Mouse (Mus musculus): ENCODE measurements around the gene Ttll13. TPM values are rescaled to one million over a fixed set of nuclear protein-coding genes. Genes with fewer than 3 reads are reported as not detected.
A peak's percentile ranks its signal among the peaks of the same experiment; 100 is the strongest.

Gene Ttll13
- polyA plus RNA-seq (2016; fragmentation: Nextera tagmentation; extraction: Ambion mirVana), result 1.2 and 2.0 TPM in 2 replicates

- Histone ChIP-seq H3K4me1 (no peaks in the 10 kb centered on the region), H3K4me3 (peak within 1 kb of the TSS; percentile 48), H3K9me3 (no peaks in the 10 kb centered on the region), H3K36me3 (no peaks in the 10 kb centered on the region), H3K27me3 (replicated peaks) (no peaks in the 10 kb centered on the region), H3K27ac (peak within 1 kb of the TSS; percentile 79), H3K4me2 (replicated peaks) (peak within 1 kb of the TSS; percentile 62), H3K9ac (peak within 1 kb of the TSS; percentile 60)
- ATAC-seq (ENCODE audit: low FRiP score, low read depth), result peak; percentile 98
- under 1% methylated on average over 48 of the region's 48 CpGs for WGBS
These were observed at the start of gene Ttll13 for GRCm38 (mm10) chr7:80246148-80246721. Ttll13 (plus strand) TSS chr7:80246376.

DNA sequence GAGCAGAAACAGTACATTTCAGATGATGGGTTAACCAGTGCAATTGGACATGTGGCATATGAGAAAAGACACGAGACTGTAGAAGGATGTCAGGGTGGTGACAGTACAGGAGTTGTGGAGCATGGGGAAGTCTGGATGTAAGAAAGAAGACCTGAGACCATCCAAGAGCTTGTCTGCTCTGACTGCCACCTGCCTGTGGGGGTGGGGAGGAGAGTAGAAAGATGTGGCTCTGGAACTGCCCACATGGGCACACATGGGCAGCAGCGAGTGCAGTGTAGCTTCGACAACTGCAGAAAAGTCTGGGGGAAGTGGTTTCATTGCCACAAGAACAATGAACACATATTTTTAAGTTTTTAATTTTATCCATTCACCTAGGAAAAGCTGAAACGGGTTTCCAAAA lies 48.8 kb upstream of the Ttll13 start:
- Histone ChIP-seq H3K36me3 (no peaks in the 10 kb centered on the region), H3K4me3 (peak overlapping the region; percentile 66), H3K27ac (no peak overlapping the region), H3K9ac (0 out of 2 replicates have a peak overlapping the region, but pooled peaks have one; percentile 79), H3K9me3 (no peaks in the 10 kb centered on the region), H3K27me3 (replicated peaks) (no peaks in the 10 kb centered on the region), H3K4me1 (peaks cover 59% of the 10 kb centered on the region), H3K4me2 (replicated peaks) (peak overlapping the region; percentile 77)
- no peak for ATAC-seq (ENCODE audit: low FRiP score, low read depth)
- WGBS, result 13% methylated on average over 4 of the region's 4 CpGs

- Histone ChIP-seq H3K4me2 (replicated peaks) (peak overlapping the region; percentile 77), H3K36me3 (peaks cover 3% of the 10 kb centered on the region; the same call in 1 of the 2 replicates), H3K9ac (peak overlapping the region; percentile 79), H3K4me1 (peaks cover 60% of the 10 kb centered on the region), H3K4me3 (peak overlapping the region; percentile 66), H3K9me3 (no peaks in the 10 kb centered on the region), H3K27me3 (replicated peaks) (no peaks in the 10 kb centered on the region), H3K27ac (peak overlapping the region; percentile 94)
- ATAC-seq (ENCODE audit: low FRiP score, low read depth), result peak; percentile 92
- under 1% methylated on average over 69 of the region's 74 CpGs for WGBS
These were observed 48.0 kb upstream of the Ttll13 start for GRCm38 (mm10) chr7:80197941-80198778.

DNA sequence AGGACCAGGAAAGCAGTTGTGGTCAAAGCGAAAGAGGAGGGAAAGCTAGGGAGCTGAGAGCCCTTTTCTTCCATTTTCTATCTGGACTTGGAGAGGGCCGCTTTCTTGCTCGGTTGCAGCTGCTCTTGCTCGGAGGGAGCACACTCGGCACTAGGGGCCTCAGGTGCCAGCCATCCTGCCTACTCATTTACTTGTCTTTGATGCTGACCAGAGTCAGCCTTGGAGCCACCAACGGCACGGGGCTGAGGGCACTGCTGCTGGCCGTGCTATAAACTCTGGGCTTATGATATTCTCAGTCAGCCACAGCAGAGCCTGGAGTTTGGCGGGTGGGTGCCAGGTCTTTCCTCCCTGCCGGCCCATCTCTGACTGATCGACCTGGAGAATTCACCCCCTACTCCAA lies 47.3 kb upstream of the Ttll13 start:
- ATAC-seq (ENCODE audit: low FRiP score, low read depth), result peak; percentile 18; the same call in 1 of the 2 replicates

DNA sequence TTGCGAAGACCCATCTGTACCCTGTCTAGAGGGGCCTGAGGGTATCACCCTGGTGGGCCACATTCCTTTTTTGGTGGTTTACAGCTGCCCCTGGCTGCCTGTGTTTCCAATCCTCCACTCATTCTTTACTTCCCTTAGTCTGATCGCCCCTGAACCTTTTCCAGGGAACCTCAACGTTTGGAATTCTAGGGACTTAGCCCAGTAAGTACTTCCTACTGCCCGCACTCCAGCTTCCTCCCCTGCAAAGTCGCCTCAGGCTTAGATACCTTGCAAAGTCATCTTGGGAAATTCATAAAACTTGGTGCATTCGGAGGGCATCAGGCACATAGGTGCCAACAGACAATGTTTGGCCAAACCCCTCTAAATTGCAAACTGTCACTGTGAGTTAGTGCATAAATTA lies 46.9 kb upstream of the Ttll13 start:
- H3K4me1 ChIP-seq, result peaks cover 68% of the 10 kb centered on the region

More for the DNA sequence above, 47.3 kb upstream of the Ttll13 start:
- Histone ChIP-seq H3K27me3 (replicated peaks) (no peaks in the 10 kb centered on the region), H3K9me3 (no peaks in the 10 kb centered on the region), H3K4me1 (peaks cover 67% of the 10 kb centered on the region), H3K9ac (peak overlapping the region; percentile 79), H3K27ac (peak overlapping the region; percentile 94), H3K4me2 (replicated peaks) (peak overlapping the region; percentile 77), H3K4me3 (peak overlapping the region; percentile 66), H3K36me3 (peaks cover 3% of the 10 kb centered on the region; the same call in 1 of the 2 replicates)
- WGBS, result 3% methylated on average over 11 of the region's 11 CpGs

DNA sequence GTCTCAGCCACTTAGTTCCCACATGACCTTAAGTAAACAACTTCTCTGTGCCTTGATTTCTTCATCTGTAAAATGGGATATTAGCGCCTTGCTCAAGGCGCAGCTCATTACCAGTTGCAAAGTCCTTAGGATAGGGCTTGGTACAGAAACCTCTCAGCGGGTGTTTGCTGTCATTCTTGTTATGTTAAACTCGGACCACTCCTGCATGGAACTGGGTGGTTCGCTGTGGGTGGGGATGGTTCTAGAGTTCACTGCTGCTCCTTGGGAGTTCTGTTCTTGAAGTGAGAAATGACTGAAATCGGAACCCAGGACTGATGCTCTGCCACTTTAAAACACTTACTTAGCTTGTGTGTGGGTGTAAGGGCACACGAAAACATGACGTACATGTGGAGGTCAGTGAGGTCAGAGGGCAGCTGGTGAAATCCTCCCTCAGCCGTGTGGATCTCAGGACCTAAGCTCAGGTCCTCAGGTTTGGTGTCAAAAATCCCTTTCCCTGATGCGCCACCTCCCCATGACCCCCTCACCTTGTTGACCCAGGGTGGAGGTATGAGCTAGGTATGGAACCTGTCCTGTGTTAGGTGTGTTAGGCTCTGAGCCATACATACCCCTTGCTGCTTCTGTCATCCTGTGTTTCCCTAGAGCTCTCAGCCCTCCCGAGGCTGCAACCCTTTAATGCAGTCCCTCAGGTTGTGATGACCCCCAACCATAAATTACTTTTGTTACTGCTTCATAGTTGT lies 46.2 kb upstream of the Ttll13 start:
- no peaks in the 10 kb centered on the region for H3K9me3 ChIP-seq
- no peak for ATAC-seq (ENCODE audit: low FRiP score, low read depth)
- peaks cover 3% of the 10 kb centered on the region; the same call in 1 of the 2 replicates for H3K36me3 ChIP-seq
- peaks cover 67% of the 10 kb centered on the region for H3K4me1 ChIP-seq
- no peak overlapping the region for H3K4me3 ChIP-seq
- WGBS, result 66% methylated on average over 11 of the region's 11 CpGs
- no peak overlapping the region for H3K9ac ChIP-seq
- H3K4me2 ChIP-seq (replicated peaks), result peak overlapping the region; percentile 77
- no peaks in the 10 kb centered on the region for H3K27me3 ChIP-seq (replicated peaks)
- no peak overlapping the region for H3K27ac ChIP-seq

More for the DNA sequence above, 46.9 kb upstream of the Ttll13 start:
- Histone ChIP-seq H3K36me3 (peaks cover 3% of the 10 kb centered on the region; the same call in 1 of the 2 replicates), H3K27me3 (replicated peaks) (no peaks in the 10 kb centered on the region), H3K9ac (peak overlapping the region; percentile 79), H3K9me3 (no peaks in the 10 kb centered on the region), H3K4me3 (peak overlapping the region; percentile 66), H3K4me2 (replicated peaks) (peak overlapping the region; percentile 77), H3K27ac (no peak overlapping the region)
- 35% methylated on average over 6 of the region's 6 CpGs for WGBS
- no peak for ATAC-seq (ENCODE audit: low FRiP score, low read depth)

DNA sequence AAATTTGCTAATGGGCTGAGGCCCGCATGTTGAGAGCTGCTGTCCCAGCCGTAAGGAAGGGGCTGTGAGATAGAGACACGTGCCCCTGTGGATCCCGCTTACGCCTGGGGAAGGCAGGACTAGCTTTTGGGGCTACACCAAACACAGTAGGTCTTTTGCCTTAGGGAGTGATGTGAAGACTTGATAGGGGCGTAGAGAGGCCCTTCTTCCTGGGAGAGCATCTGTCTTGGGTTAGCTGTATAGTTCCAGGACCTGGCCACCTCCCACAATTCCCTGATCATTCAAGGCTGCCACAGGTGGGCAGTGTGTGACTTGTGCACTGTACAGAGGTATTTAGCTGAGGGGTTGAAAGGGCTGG lies 45.6 kb upstream of the Ttll13 start:
- H3K36me3 ChIP-seq, result peaks cover 3% of the 10 kb centered on the region; the same call in 1 of the 2 replicates
- ATAC-seq (ENCODE audit: low FRiP score, low read depth), result no peak
- H3K27ac ChIP-seq, result no peak overlapping the region
- no peaks in the 10 kb centered on the region for H3K9me3 ChIP-seq
- 62% methylated on average over 6 of the region's 6 CpGs for WGBS
- no peak overlapping the region for H3K4me3 ChIP-seq
- H3K27me3 ChIP-seq (replicated peaks), result no peaks in the 10 kb centered on the region
- peak overlapping the region; percentile 77 for H3K4me2 ChIP-seq (replicated peaks)
- H3K4me1 ChIP-seq, result peaks cover 71% of the 10 kb centered on the region
- no peak overlapping the region for H3K9ac ChIP-seq

DNA sequence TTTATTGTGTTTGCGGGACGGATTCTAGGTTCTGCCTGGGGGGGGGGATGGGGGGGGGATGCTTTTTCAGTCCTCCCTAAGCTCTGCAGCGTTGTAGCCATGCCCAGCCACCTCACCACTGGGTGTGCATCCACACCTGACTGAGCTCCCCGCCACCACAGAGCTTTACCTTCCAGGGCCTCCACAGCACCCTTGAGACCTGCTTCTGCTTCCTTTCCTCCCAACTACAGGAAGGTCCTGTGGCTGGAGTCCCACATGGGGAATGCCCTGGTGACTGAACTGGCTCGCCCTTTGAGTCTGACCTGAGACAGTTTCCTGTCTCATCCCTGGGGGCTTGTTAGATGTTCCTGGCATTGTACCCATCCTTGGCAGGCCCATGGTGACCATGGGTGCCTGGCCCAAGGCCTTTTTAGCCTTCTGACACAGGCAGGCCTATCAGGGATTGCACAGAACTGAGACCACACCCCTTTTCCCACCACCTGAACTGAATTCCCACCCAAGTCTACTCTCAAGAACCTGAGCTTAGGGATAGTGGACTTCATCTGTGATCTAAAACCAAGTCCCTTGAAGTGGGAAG lies 45.1 kb upstream of the Ttll13 start:
- H3K4me1 ChIP-seq, result peaks cover 74% of the 10 kb centered on the region
- no peak overlapping the region for H3K4me3 ChIP-seq
- ATAC-seq (ENCODE audit: low FRiP score, low read depth), result no peak
- H3K27ac ChIP-seq, result no peak overlapping the region
- H3K9ac ChIP-seq, result no peak overlapping the region
- peaks cover 3% of the 10 kb centered on the region; the same call in 1 of the 2 replicates for H3K36me3 ChIP-seq
- 89% methylated on average over 5 of the region's 5 CpGs for WGBS
- H3K27me3 ChIP-seq (replicated peaks), result no peaks in the 10 kb centered on the region
- H3K4me2 ChIP-seq (replicated peaks), result peak overlapping the region; percentile 77
- no peaks in the 10 kb centered on the region for H3K9me3 ChIP-seq

DNA sequence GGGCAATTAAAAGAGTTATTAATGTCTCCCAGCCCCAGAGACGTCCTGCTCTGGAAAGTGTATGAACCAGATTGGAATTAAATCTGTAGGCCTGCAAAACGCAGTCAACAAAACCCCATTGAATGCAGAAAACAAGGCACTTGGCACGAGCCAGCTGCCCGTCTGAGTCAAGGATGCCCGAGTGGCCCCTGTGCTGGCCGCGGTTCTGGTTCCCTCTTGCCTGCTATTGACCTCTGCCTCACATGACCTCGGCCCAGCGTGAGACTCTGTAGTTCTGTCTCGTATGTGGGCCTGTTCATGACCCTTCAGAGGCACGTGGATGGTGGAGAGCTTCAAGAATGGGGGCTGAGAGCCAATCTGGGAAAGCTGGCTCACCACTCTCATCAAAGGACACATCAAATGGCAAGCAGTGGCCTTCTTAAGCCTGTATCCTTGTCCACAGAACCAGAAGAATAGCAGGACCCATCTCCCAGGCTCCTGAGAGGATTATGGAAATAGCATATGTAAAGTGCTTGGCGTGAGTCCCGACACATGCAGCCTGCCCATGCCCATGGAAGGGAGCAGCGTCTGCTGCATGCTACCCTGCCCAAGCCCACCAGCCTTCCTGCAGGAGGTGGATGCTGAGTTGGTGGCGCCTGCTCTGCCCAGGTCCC lies 44.2 kb upstream of the Ttll13 start:
- Histone ChIP-seq H3K27ac (no peak overlapping the region; the same call in 1 of the 2 replicates), H3K4me2 (replicated peaks) (0 out of 2 replicates have a peak overlapping the region, but pooled peaks have one; percentile 25), H3K36me3 (peaks cover 3% of the 10 kb centered on the region; the same call in 1 of the 2 replicates), H3K4me3 (no peak overlapping the region), H3K4me1 (peaks cover 81% of the 10 kb centered on the region), H3K9me3 (no peaks in the 10 kb centered on the region), H3K27me3 (replicated peaks) (no peaks in the 10 kb centered on the region), H3K9ac (no peak overlapping the region)
- ATAC-seq (ENCODE audit: low FRiP score, low read depth), result no peak
- 83% methylated on average over 15 of the region's 15 CpGs for WGBS

GRCm38 (mm10) chr7:80202961-80203360 lies 43.2 kb upstream of the Ttll13 start:
- 0 out of 2 replicates have a peak overlapping the region, but pooled peaks have one; percentile 25 for H3K4me2 ChIP-seq (replicated peaks)

GRCm38 (mm10) chr7:80203638-80204096 lies 42.5 kb upstream of the Ttll13 start:
- Histone ChIP-seq H3K4me1 (peaks cover 87% of the 10 kb centered on the region), H3K27me3 (replicated peaks) (no peaks in the 10 kb centered on the region), H3K4me3 (no peak overlapping the region), H3K9ac (0 out of 2 replicates have a peak overlapping the region, but pooled peaks have one; percentile 13), H3K27ac (0 out of 2 replicates have a peak overlapping the region, but pooled peaks have one; percentile 50), H3K9me3 (no peaks in the 10 kb centered on the region), H3K4me2 (replicated peaks) (0 out of 2 replicates have a peak overlapping the region, but pooled peaks have one; percentile 25), H3K36me3 (peaks cover 3% of the 10 kb centered on the region; the same call in 1 of the 2 replicates)
- ATAC-seq (ENCODE audit: low FRiP score, low read depth), result no peak
- 56% methylated on average over 12 of the region's 12 CpGs for WGBS

More at GRCm38 (mm10) chr7:80202961-80203360, 43.2 kb upstream of the Ttll13 start:
- H3K36me3 ChIP-seq, result peaks cover 3% of the 10 kb centered on the region; the same call in 1 of the 2 replicates
- peaks cover 82% of the 10 kb centered on the region for H3K4me1 ChIP-seq
- no peak overlapping the region for H3K4me3 ChIP-seq
- 0 out of 2 replicates have a peak overlapping the region, but pooled peaks have one; percentile 50 for H3K27ac ChIP-seq
- H3K27me3 ChIP-seq (replicated peaks), result no peaks in the 10 kb centered on the region
- no peak for ATAC-seq (ENCODE audit: low FRiP score, low read depth)
- no peak overlapping the region for H3K9ac ChIP-seq
- no peaks in the 10 kb centered on the region for H3K9me3 ChIP-seq
- 89% methylated on average over 5 of the region's 5 CpGs for WGBS

Measured in neural tube, embryonic 12.5 days (tissue).